Mouse (Mus musculus): Measurements from ENCODE around the gene Aph1a. TPM values are rescaled to one million over a fixed set of nuclear protein-coding genes. Genes with fewer than 3 reads are reported as not detected.
A peak's percentile ranks its signal among the peaks of the same experiment; 100 is the strongest.

Gene Aph1a
- total and polyA plus RNA-seq, 2 experiments, result 36.2 to 255 TPM

DNA sequence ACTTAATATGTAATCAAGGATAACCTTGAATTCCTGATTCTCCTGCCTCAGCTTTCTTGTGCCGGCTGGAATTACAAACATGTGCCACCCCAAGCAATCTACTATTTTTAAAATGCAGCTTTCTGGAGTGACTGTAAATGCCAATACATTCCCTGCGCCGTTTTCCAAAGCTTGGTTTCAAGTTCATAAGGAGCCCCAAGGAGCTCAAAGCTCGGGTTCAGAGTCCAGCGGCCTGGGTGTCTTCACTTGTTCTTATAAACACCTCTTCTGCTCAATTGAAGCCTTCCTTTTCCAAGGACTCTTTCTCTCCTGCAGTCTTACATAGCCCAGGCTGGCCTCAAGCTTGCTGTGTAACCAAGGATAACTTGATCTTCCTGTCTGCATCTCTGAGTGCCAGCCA is 27.7 kb upstream of the Aph1a start:
- TF ChIP-seq POLR2A (IDR thresholded peaks at IDR 0.05; ENCODE audit: extremely low read depth, insufficient read depth, low read length), result no peak
- no peak for TF ChIP-seq CTCF (IDR thresholded peaks at IDR 0.05; ENCODE audit: low read depth, low read length)
- H3K27me3 ChIP-seq (ENCODE audit: control insufficient read depth, insufficient read depth, low read length), result no peaks in the 10 kb centered on the region
- H3K27ac ChIP-seq (replicated peaks; ENCODE audit: insufficient read depth, low read depth, low read length), result no peak overlapping the region
- no peak for DNase-seq (ENCODE audit: extremely low read depth, low read depth, low spot score)
- no peak overlapping the region for H3K4me3 ChIP-seq (ENCODE audit: insufficient read depth, low read depth, low read length)
- H3K36me3 ChIP-seq (ENCODE audit: control insufficient read depth, insufficient read depth, low read length), result peaks cover 10% of the 10 kb centered on the region
- peaks cover 5% of the 10 kb centered on the region; the same call in 1 of the 2 replicates for H3K79me2 ChIP-seq (ENCODE audit: control insufficient read depth, insufficient read depth, low read length)
- no peak overlapping the region for H3K9ac ChIP-seq (ENCODE audit: low read depth, low read length)
- peaks cover 7% of the 10 kb centered on the region for H3K4me1 ChIP-seq (ENCODE audit: control insufficient read depth, insufficient read depth, low read length)
- 95% methylated on average over 5 of the region's 5 CpGs for WGBS

- Histone ChIP-seq H3K4me1 (ENCODE audit: control insufficient read depth, insufficient read depth, low read length) (peaks cover 12% of the 10 kb centered on the region), H3K79me2 (ENCODE audit: control insufficient read depth, insufficient read depth, low read length) (peaks cover 11% of the 10 kb centered on the region; the same call in 1 of the 2 replicates), H3K9ac (ENCODE audit: low read depth, low read length) (no peak overlapping the region), H3K4me3 (ENCODE audit: insufficient read depth, low read depth, low read length) (no peak overlapping the region), H3K36me3 (ENCODE audit: control insufficient read depth, insufficient read depth, low read length) (peaks cover 10% of the 10 kb centered on the region), H3K27ac (replicated peaks; ENCODE audit: insufficient read depth, low read depth, low read length) (no peak overlapping the region), H3K27me3 (ENCODE audit: control insufficient read depth, insufficient read depth, low read length) (no peaks in the 10 kb centered on the region)
- DNase-seq (ENCODE audit: extremely low read depth, low read depth, low spot score), result no peak
- no peak for TF ChIP-seq POLR2A (IDR thresholded peaks at IDR 0.05; ENCODE audit: extremely low read depth, insufficient read depth, low read length)
- no peak for TF ChIP-seq CTCF (IDR thresholded peaks at IDR 0.05; ENCODE audit: low read depth, low read length)
- WGBS, result 87% methylated on average over 2 of the region's 2 CpGs
Measured at GRCm38 (mm10) chr3:95867408-95867807, 26.4 kb upstream of the Aph1a start.

GRCm38 (mm10) chr3:95870976-95871375 is 22.8 kb upstream of the Aph1a start:
- Histone ChIP-seq H3K79me2 (ENCODE audit: control insufficient read depth, insufficient read depth, low read length) (peaks cover 16% of the 10 kb centered on the region; the same call in 1 of the 2 replicates), H3K4me1 (ENCODE audit: control insufficient read depth, insufficient read depth, low read length) (peaks cover 5% of the 10 kb centered on the region), H3K9ac (ENCODE audit: low read depth, low read length) (peak overlapping the region; percentile 81), H3K36me3 (ENCODE audit: control insufficient read depth, insufficient read depth, low read length) (peaks cover 7% of the 10 kb centered on the region), H3K27ac (replicated peaks; ENCODE audit: insufficient read depth, low read depth, low read length) (peak overlapping the region; percentile 19), H3K27me3 (ENCODE audit: control insufficient read depth, insufficient read depth, low read length) (no peaks in the 10 kb centered on the region), H3K4me3 (ENCODE audit: insufficient read depth, low read depth, low read length) (peak overlapping the region; percentile 83)
- TF ChIP-seq POLR2A (IDR thresholded peaks at IDR 0.05; ENCODE audit: extremely low read depth, insufficient read depth, low read length) (no peak), CTCF (IDR thresholded peaks at IDR 0.05; ENCODE audit: low read depth, low read length) (no peak)
- 3% methylated on average over 15 of the region's 15 CpGs for WGBS
- DNase-seq (ENCODE audit: extremely low read depth, low read depth, low spot score), result no peak

DNA sequence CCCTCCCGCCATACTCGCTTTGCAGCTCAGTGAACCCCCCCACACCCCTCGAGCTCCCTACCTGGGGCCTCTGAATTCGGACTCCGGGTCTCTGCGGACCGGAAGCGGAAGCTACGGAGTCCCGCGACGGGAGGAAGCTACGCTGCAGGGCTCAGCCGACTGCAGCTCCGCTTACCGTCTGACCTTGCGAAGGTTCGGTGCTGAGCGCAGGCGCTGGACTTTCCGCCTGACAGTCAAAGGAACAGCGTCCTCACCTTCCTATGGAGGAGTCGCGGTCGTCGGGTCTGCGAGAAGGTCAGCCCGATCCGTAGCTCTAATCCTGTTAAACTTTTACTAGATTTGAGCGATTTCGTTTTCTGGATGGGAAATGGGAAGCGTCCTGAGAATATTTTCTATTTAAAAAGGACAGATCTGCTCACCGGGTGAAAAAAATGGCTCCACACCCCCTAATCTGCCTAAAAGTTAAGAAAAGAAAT is 22.3 kb upstream of the Aph1a start, which contains the start of gene Mrps21:
Gene Mrps21, minus strand, starts transcription at position 128 of the 476 bp plus-strand sequence.
- Histone ChIP-seq H3K27me3 (ENCODE audit: control insufficient read depth, insufficient read depth, low read length) (no peaks in the 10 kb centered on the region), H3K36me3 (ENCODE audit: control insufficient read depth, insufficient read depth, low read length) (peaks cover 7% of the 10 kb centered on the region), H3K9ac (ENCODE audit: low read depth, low read length) (peak within 1 kb of the TSS; percentile 81), H3K4me3 (ENCODE audit: insufficient read depth, low read depth, low read length) (peak within 1 kb of the TSS; percentile 83), H3K27ac (replicated peaks; ENCODE audit: insufficient read depth, low read depth, low read length) (peak within 1 kb of the TSS; percentile 19), H3K79me2 (ENCODE audit: control insufficient read depth, insufficient read depth, low read length) (peaks cover 16% of the 10 kb centered on the region; the same call in 1 of the 2 replicates), H3K4me1 (ENCODE audit: control insufficient read depth, insufficient read depth, low read length) (peaks cover 5% of the 10 kb centered on the region)
- DNase-seq (ENCODE audit: extremely low read depth, low read depth, low spot score), result peak; percentile 90
- peak; percentile 81 for TF ChIP-seq POLR2A (IDR thresholded peaks at IDR 0.05; ENCODE audit: extremely low read depth, insufficient read depth, low read length)
- TF ChIP-seq CTCF (IDR thresholded peaks at IDR 0.05; ENCODE audit: low read depth, low read length), result no peak
- WGBS, result under 1% methylated on average over 33 of the region's 33 CpGs

DNA sequence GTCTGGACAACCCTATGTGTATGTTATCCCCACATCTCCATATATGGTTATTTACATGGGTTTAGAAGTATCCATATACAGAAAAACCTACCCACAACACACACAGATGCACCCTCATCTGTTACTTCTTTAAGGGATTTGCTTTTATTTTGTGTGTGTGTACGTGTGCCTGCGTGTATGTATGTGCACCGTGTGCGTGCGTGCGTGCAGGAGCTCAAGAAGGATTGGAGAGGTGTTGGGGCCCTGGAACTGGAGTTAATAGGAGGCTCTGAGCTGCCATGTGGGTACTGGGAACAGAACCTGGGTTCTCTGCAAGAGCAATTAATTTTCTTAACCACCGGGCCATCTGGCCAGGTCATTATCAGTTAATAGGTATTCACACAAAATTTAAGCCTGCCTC is 21.7 kb upstream of the Aph1a start:
- Histone ChIP-seq H3K27me3 (ENCODE audit: control insufficient read depth, insufficient read depth, low read length) (no peaks in the 10 kb centered on the region), H3K36me3 (ENCODE audit: control insufficient read depth, insufficient read depth, low read length) (peaks cover 7% of the 10 kb centered on the region), H3K27ac (replicated peaks; ENCODE audit: insufficient read depth, low read depth, low read length) (peak overlapping the region; percentile 4; the same call in 1 of the 2 replicates), H3K4me1 (ENCODE audit: control insufficient read depth, insufficient read depth, low read length) (peaks cover 5% of the 10 kb centered on the region), H3K4me3 (ENCODE audit: insufficient read depth, low read depth, low read length) (peak overlapping the region; percentile 83), H3K9ac (ENCODE audit: low read depth, low read length) (peak overlapping the region; percentile 25), H3K79me2 (ENCODE audit: control insufficient read depth, insufficient read depth, low read length) (peaks cover 16% of the 10 kb centered on the region; the same call in 1 of the 2 replicates)
- TF ChIP-seq POLR2A (IDR thresholded peaks at IDR 0.05; ENCODE audit: extremely low read depth, insufficient read depth, low read length) (no peak), CTCF (IDR thresholded peaks at IDR 0.05; ENCODE audit: low read depth, low read length) (no peak)
- 40% methylated on average over 7 of the region's 7 CpGs for WGBS
- no peak for DNase-seq (ENCODE audit: extremely low read depth, low read depth, low spot score)

DNA sequence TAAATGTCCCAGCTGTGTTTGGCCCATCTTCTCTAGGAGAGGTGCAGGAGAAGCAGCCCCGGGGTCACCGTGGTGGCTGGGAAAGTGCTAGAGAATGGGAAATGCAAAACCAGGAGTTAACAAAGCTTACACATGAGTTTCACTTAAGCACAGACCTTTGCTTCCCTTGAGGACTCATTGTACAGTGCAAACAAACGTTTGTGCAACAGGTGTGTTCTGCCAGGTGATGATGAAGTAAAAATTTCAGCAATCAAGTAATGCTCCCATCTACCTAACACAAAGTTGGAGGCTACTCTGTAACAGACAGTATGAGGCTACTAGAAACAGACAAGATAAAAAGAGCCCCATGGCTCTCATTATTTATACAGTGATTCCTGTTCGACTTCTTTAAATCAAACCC is 14.7 kb upstream of the Aph1a start:
- peaks cover 8% of the 10 kb centered on the region for H3K4me1 ChIP-seq (ENCODE audit: control insufficient read depth, insufficient read depth, low read length)
- TF ChIP-seq CTCF (IDR thresholded peaks at IDR 0.05; ENCODE audit: low read depth, low read length) (no peak), POLR2A (IDR thresholded peaks at IDR 0.05; ENCODE audit: extremely low read depth, insufficient read depth, low read length) (no peak)
- peaks cover 5% of the 10 kb centered on the region; the same call in 1 of the 2 replicates for H3K36me3 ChIP-seq (ENCODE audit: control insufficient read depth, insufficient read depth, low read length)
- no peaks in the 10 kb centered on the region for H3K27me3 ChIP-seq (ENCODE audit: control insufficient read depth, insufficient read depth, low read length)
- WGBS, result 33% methylated on average over 4 of the region's 4 CpGs
- H3K9ac ChIP-seq (ENCODE audit: low read depth, low read length), result no peak overlapping the region
- H3K27ac ChIP-seq (replicated peaks; ENCODE audit: insufficient read depth, low read depth, low read length), result peak overlapping the region; percentile 88
- H3K4me3 ChIP-seq (ENCODE audit: insufficient read depth, low read depth, low read length), result no peak overlapping the region
- H3K79me2 ChIP-seq (ENCODE audit: control insufficient read depth, insufficient read depth, low read length), result peaks cover 5% of the 10 kb centered on the region; the same call in 1 of the 2 replicates
- DNase-seq (ENCODE audit: extremely low read depth, low read depth, low spot score), result peak; percentile 88
